Mouse (Mus musculus) layer of hippocampus, adult 8-10 months (tissue): ENCODE data around the gene Scai. TPM values are rescaled to one million over a fixed set of nuclear protein-coding genes. Genes with fewer than 3 reads are reported as not detected.
A peak's percentile ranks its signal among the peaks of the same experiment; 100 is the strongest.

Source experiments
- DNase-seq, 2 experiments: peaks; one replicate each; pipeline ENCODE4 v3.0.0; 2022; ENCODE audit warnings: low spot score in 2 of 2
- total RNA-seq, 4 experiments: library from RNA; stranded (reverse); gene quantifications; 2 replicates each; pipeline ENCODE4 v1.2.4; 2022

The Scai gene
- total RNA-seq: 10 to 100 TPM; 50.6 to 68.0 (median 56.8) TPM

- peak; percentile 98 to 99 for DNase-seq
These were observed at the start of gene Scai for GRCm38 (mm10) chr2:39190561-39191056. Gene Scai (minus strand): TSS chr2:39190734.

GRCm38 (mm10) chr2:39226731-39227130, 36.2 kb upstream of the Scai start:
- DNase-seq: no peak

- DNase-seq: peak; percentile 95 to 96
These were observed 35.6 kb upstream of the Scai start, which contains the start of gene Ppp6c for GRCm38 (mm10) chr2:39226019-39226640. Gene Ppp6c (minus strand): TSS chr2:39226451.

GRCm38 (mm10) chr2:39225331-39226018, 34.9 kb upstream of the Scai start:
- peak; percentile 42 to 52 for DNase-seq

GRCm38 (mm10) chr2:39224621-39225020, 34.1 kb upstream of the Scai start:
- no peak for DNase-seq

GRCm38 (mm10) chr2:39220010-39220409, 29.5 kb upstream of the Scai start:
- DNase-seq: no peak

- DNase-seq: no peak
These were observed 28.5 kb upstream of the Scai start for GRCm38 (mm10) chr2:39219034-39219433.

GRCm38 (mm10) chr2:39217150-39217549, 26.6 kb upstream of the Scai start:
- no peak for DNase-seq

- DNase-seq: no peak
These were observed 20.2 kb upstream of the Scai start for GRCm38 (mm10) chr2:39210738-39211137.

- DNase-seq: no peak
These were observed 12.8 kb upstream of the Scai start for GRCm38 (mm10) chr2:39203359-39203758.

- no peak for DNase-seq
These were observed 4.3 kb upstream of the Scai start for GRCm38 (mm10) chr2:39194809-39195208.

GRCm38 (mm10) chr2:39189961-39190560, 473 bp downstream of the Scai start:
- DNase-seq: peak in 1 of 2 experiments; percentile 16

- DNase-seq: no peak
These were observed 4.6 kb downstream of the Scai start for GRCm38 (mm10) chr2:39185942-39186341.

GRCm38 (mm10) chr2:39183587-39183986, 6.9 kb downstream of the Scai start:
- DNase-seq: no peak

- no peak for DNase-seq
These were observed 29.5 kb downstream of the Scai start for GRCm38 (mm10) chr2:39160996-39161395.

- no peak for DNase-seq
These were observed 32.6 kb downstream of the Scai start for GRCm38 (mm10) chr2:39157916-39158315.

GRCm38 (mm10) chr2:39156821-39157220, 33.7 kb downstream of the Scai start:
- DNase-seq: no peak

- no peak for DNase-seq
These were observed 39.6 kb downstream of the Scai start for GRCm38 (mm10) chr2:39150943-39151342.

- no peak for DNase-seq
These were observed 42.5 kb downstream of the Scai start for GRCm38 (mm10) chr2:39148075-39148474.

GRCm38 (mm10) chr2:39146469-39146868, 44.1 kb downstream of the Scai start:
- no peak for DNase-seq

GRCm38 (mm10) chr2:39142357-39142948, 48.1 kb downstream of the Scai start:
- DNase-seq: peak; percentile 50 to 61
